21 mouse cellular contexts compared by ENCODE assay signal in genomic region chr12:10272038-10272437, GRCm38 (mm10).
DNase-seq lines count a peak whose midpoint lies in the region; TF ChIP-seq lines count a peak whose summit lies in the region.
"Had no signal": no experiment of that assay in that cellular context is flagged by ENCODE, and none has a peak within 500 bp of the region (broad histone marks: within the 10 kb centered on the region; RNA-seq: fewer than 3 reads in every experiment).

No protein-coding gene starts in this region.

- dilution Hi-C loops in CH12.LX (cut with MboI; ENCODE audit: extremely low pct_ligation_motif_present, extremely low pct_unique_long_range_greater_than_20kb, low sequenced_read_pairs), result no loop called here

- no peak for TF ChIP-seq CTCF in CH12.LX (conservative IDR thresholded peaks at IDR 0.05 in 1 of 2, IDR thresholded peaks at IDR 0.05 in 1 of 2; ENCODE audit: low read depth in 2 of 2, low read length in 2 of 2)

- no peak overlapping the region for H3K27ac ChIP-seq in CH12.LX (ENCODE audit: insufficient read depth, low read depth)
- H3K27ac ChIP-seq: embryonic facial prominence, embryonic 15.5 days; forebrain, embryonic 10.5 days; forebrain, embryonic 15.5 days; heart, adult 2 months; hindbrain, embryonic 10.5 days; hindbrain, embryonic 14.5 days had no signal

- in situ Hi-C loops in CH12.LX (cut with MboI; ENCODE audit: low pct_ligation_motif_present, low pct_unique_long_range_greater_than_20kb, low sequenced_read_pairs), result no loop called here

- peak; percentile 3 to 46 for DNase-seq in layer of hippocampus, adult 18-20 months (ENCODE audit: low spot score in 2 of 2)
- DNase-seq in layer of hippocampus, postnatal 10 days (ENCODE audit: low spot score in 2 of 2), result no peak
- peak; percentile 40 for DNase-seq in CH12.LX (ENCODE audit: extremely low read depth)
- DNase-seq in brain, adult 2 months (ENCODE audit: low read depth, low spot score), result peak; percentile 49
- peak; percentile 5 for DNase-seq in retina, postnatal 1 day
- DNase-seq in embryo, embryonic 11 days, result no peak
- no peak for DNase-seq in thymus, postnatal 10 days (ENCODE audit: low spot score in 2 of 2)
- DNase-seq: adrenal gland, postnatal 10 days; cerebellum, adult 11-12 months; cerebellum, adult 9-10 months; cerebellum, postnatal 25 days; gastrocnemius, postnatal 14 days; heart, adult 2 months had no signal

- H3K36me3 ChIP-seq in CH12.LX (replicated peaks in 1 of 2; ENCODE audit: control insufficient read depth in 1 of 2, insufficient read depth in 1 of 2, low read length in 1 of 2), result no peaks in the 10 kb centered on the region
- H3K36me3 ChIP-seq: embryonic facial prominence, embryonic 15.5 days; forebrain, embryonic 10.5 days; forebrain, embryonic 15.5 days; G1E; heart, embryonic 12.5 days; hindbrain, embryonic 10.5 days had no signal

- H3K4me2 ChIP-seq in CH12.LX (ENCODE audit: insufficient read depth, low read depth, poor library complexity, severe bottlenecking), result no peak overlapping the region
- H3K4me2 ChIP-seq: embryonic facial prominence, embryonic 15.5 days; forebrain, embryonic 15.5 days; heart, embryonic 12.5 days; hindbrain, embryonic 14.5 days had no signal

- no peaks in the 10 kb centered on the region for H3K27me3 ChIP-seq in CH12.LX (replicated peaks)
- H3K27me3 ChIP-seq: embryonic facial prominence, embryonic 15.5 days; forebrain, embryonic 15.5 days; heart, embryonic 12.5 days had no signal

- no peak for TF ChIP-seq RAD21 in CH12.LX (IDR thresholded peaks at IDR 0.05; ENCODE audit: low read depth, low read length)

- H3K9me3 ChIP-seq in CH12.LX (replicated peaks; ENCODE audit: low read length), result no peaks in the 10 kb centered on the region
- H3K9me3 ChIP-seq: embryonic facial prominence, embryonic 15.5 days; forebrain, embryonic 10.5 days; forebrain, embryonic 15.5 days; G1E; heart, embryonic 12.5 days; hindbrain, embryonic 10.5 days had no signal

- H3K9ac ChIP-seq in CH12.LX (ENCODE audit: insufficient read depth, low read depth), result no peak overlapping the region
- H3K9ac ChIP-seq: embryonic facial prominence, embryonic 15.5 days; forebrain, embryonic 15.5 days; heart, embryonic 12.5 days; hindbrain, embryonic 14.5 days had no signal

- no peak for TF ChIP-seq POLR2A in CH12.LX (IDR thresholded peaks at IDR 0.05; ENCODE audit: low read depth, low read length)

- no peak overlapping the region for H3K4me3 ChIP-seq in CH12.LX (replicated peaks in 1 of 3; ENCODE audit: low read depth in 2 of 3, low read length in 2 of 3, poor library complexity in 1 of 3)
- H3K4me3 ChIP-seq: embryonic facial prominence, embryonic 15.5 days; erythroblast, embryonic 14.5 days; forebrain, embryonic 10.5 days; forebrain, embryonic 15.5 days; heart, adult 2 months; heart, embryonic 12.5 days; hindbrain, embryonic 10.5 days had no signal

- H3K4me1 ChIP-seq in CH12.LX (ENCODE audit: control insufficient read depth in 1 of 2, insufficient read depth in 2 of 2), result peaks cover 0 to 5% of the 10 kb centered on the region in 2 experiments; a peak in 1 of 4 replicates
- H3K4me1 ChIP-seq: embryonic facial prominence, embryonic 15.5 days; forebrain, embryonic 10.5 days; forebrain, embryonic 15.5 days; heart, embryonic 12.5 days; hindbrain, embryonic 10.5 days had no signal

- no peaks in the 10 kb centered on the region for H3K79me2 ChIP-seq in CH12.LX (replicated peaks; ENCODE audit: control insufficient read depth, extremely low read depth, insufficient read depth, poor library complexity, severe bottlenecking)

- 0 out of 2 replicates have a peak, but pooled peaks have one; percentile 41 for TF ChIP-seq EP300 in CH12.LX (IDR thresholded peaks at IDR 0.05; ENCODE audit: low read length)

TF ChIP-seq in CH12.LX, 34 proteins besides CTCF, POLR2A, EP300 and RAD21:
- TF ChIP-seq KAT2A (IDR thresholded peaks at IDR 0.05; ENCODE audit: insufficient replicate concordance, low read length) (no peak), TBP (conservative IDR thresholded peaks at IDR 0.05; ENCODE audit: low read depth, low read length) (no peak), MXI1 (IDR thresholded peaks at IDR 0.05; ENCODE audit: low read depth, low read length) (no peak), SIN3A (IDR thresholded peaks at IDR 0.05; ENCODE audit: low read length) (no peak), MAFK (IDR thresholded peaks at IDR 0.05; ENCODE audit: insufficient replicate concordance, low read length) (no peak), USF2 (conservative IDR thresholded peaks at IDR 0.05; ENCODE audit: low read depth, low read length) (no peak), MYC (IDR thresholded peaks at IDR 0.05; ENCODE audit: low read depth, low read length) (no peak), ETS1 (conservative IDR thresholded peaks at IDR 0.05; ENCODE audit: low read depth, low read length) (0 out of 2 replicates have a peak, but pooled peaks have one; percentile 20), JUN (IDR thresholded peaks at IDR 0.05; ENCODE audit: insufficient read depth, low read depth, low read length) (no peak), CHD1 (IDR thresholded peaks at IDR 0.05; ENCODE audit: low read depth, low read length) (no peak), MAX (IDR thresholded peaks at IDR 0.05; ENCODE audit: low read length) (0 out of 2 replicates have a peak, but pooled peaks have one; percentile 21), MEF2A (IDR thresholded peaks at IDR 0.05; ENCODE audit: borderline replicate concordance, low read depth, low read length) (no peak), BHLHE40 (IDR thresholded peaks at IDR 0.05; ENCODE audit: low read depth, low read length) (no peak), ZMIZ1 (IDR thresholded peaks at IDR 0.05; ENCODE audit: low read depth, low read length) (no peak), ELF1 (IDR thresholded peaks at IDR 0.05; ENCODE audit: low read depth, low read length) (no peak), IRF4 (IDR thresholded peaks at IDR 0.05; ENCODE audit: low read depth, low read length) (0 out of 2 replicates have a peak, but pooled peaks have one; percentile 18), USF1 (IDR thresholded peaks at IDR 0.05; ENCODE audit: low read depth, low read length) (no peak)

Comparison
In these comparisons a context has a peak if more than half of its experiments do, and no peak if none do; other contexts are left out.
1. DNase-seq: peak in layer of hippocampus, adult 18-20 months (2 of 2), CH12.LX (single experiment), brain, adult 2 months (single experiment) and retina, postnatal 1 day (single experiment); none in layer of hippocampus, postnatal 10 days (0 of 2), embryo, embryonic 11 days (single experiment) and thymus, postnatal 10 days (0 of 2).